Mouse (Mus musculus) large intestine, adult 2 months (tissue): ENCODE results near the gene Rem1. TPM values are rescaled to one million over a fixed set of nuclear protein-coding genes. Genes with fewer than 3 reads are reported as not detected.

Source experiments
- DNase-seq: peaks from one replicate; pipeline ENCODE4 v3.0.0-alpha.2; 2012; ENCODE audit warnings: low read depth, low spot score
- WGBS: fragments of 180-500 bp; shearing (Covaris S2); methylation state at CpG from one replicate; pipeline ENCODE4 v1.1.7; 2018; 5-methylcytosine and 5-hydroxymethylcytosine counted together
- polyA plus RNA-seq: library from polyadenylated mRNA; depleted of rRNA; stranded (reverse); fragments of >200 nt; gene quantifications from 2 replicates; pipeline ENCODE4 v1.2.3, GENCODE M21; 2012; rRNA removed

The Rem1 gene
- polyA plus RNA-seq: 3.6 and 3.7 TPM in 2 replicates

GRCm38 (mm10) chr2:152626774-152627591, at the start of gene Rem1:
Gene Rem1, plus strand, starts transcription at chr2:152626951.
- DNase-seq: no peak
- WGBS: 2% methylated on average over 59 of the region's 59 CpGs

DNA sequence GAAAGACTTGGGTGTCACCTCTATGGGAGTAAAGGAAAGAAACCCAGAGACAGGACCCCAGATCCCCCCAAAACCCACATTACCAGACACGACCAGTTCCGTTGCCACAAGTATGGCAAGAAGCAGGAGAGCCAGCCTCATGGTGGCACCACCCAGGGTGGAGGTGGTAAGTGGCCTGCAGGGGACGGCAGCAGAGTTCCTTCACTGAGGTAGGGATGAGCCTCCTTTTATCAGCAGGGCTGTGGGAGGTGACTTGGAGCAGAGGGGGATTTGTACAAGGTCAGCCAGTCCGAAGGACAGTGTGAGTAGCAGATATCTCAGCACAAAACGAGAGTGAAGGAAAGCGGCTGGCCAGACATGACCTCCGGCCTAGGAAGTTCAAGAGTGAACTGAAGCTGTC, 46.6 kb upstream of the Rem1 start, which contains the start of gene Defb19:
TSS of gene Defb19 (minus strand) at position 206 of the 400 bp plus-strand sequence.
- DNase-seq: no peak
- 78% methylated on average over 7 of the region's 7 CpGs for WGBS

- no peak for DNase-seq
- 82% methylated on average over 11 of the region's 11 CpGs for WGBS
Observed at GRCm38 (mm10) chr2:152580612-152581011, 46.1 kb upstream of the Rem1 start.

GRCm38 (mm10) chr2:152586926-152587560, 39.7 kb upstream of the Rem1 start:
- DNase-seq: no peak
- WGBS: 55% methylated on average over 4 of the region's 4 CpGs

- WGBS: 10% methylated on average over 2 of the region's 2 CpGs
- DNase-seq: no peak
Observed at GRCm38 (mm10) chr2:152588450-152588849, 38.3 kb upstream of the Rem1 start.

DNA sequence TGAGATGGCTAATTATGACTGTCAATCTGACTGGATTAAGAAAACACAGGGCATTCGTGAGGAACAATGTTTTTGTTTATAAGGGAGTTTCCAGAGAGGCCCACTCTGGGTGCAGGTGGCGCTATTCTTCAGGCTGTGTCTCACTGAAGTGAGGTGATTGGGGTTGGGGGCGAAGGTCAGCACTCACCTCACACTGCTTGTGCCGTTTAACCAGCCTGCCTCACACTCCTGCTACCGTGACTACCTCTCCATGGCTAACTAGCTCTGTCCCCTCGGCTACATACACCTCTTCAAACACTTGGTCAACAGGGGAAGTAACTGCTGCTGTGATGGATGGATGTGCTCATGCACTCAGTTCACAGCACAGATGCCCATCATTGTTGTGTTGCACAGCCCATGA, 37.7 kb upstream of the Rem1 start:
- WGBS: 24% methylated on average over 6 of the region's 6 CpGs
- no peak for DNase-seq

DNA sequence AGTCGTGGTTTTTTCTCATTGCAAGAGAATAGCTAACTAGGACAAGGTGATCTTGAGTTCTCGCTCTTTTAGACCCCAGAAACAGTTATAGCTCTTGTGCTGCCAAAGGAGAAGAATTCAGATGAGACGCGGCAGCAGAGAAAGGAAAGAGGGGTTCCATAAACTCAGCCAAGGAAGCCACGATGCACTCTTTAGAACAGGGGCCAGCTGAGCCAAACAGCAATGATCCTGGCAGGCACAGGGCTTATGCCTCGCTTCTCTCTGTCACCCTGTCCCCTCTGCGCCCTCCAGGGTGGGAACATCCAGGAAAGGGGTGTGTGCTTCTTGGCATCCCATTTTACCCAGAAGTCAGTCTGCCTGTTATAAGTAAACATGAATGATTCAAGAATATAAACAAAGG, 27.5 kb upstream of the Rem1 start, which contains the start of gene Defb45:
TSS of gene Defb45 (minus strand) at position 101 of the 400 bp plus-strand sequence.
- 34% methylated on average over 7 of the region's 7 CpGs for WGBS
- no peak for DNase-seq

DNA sequence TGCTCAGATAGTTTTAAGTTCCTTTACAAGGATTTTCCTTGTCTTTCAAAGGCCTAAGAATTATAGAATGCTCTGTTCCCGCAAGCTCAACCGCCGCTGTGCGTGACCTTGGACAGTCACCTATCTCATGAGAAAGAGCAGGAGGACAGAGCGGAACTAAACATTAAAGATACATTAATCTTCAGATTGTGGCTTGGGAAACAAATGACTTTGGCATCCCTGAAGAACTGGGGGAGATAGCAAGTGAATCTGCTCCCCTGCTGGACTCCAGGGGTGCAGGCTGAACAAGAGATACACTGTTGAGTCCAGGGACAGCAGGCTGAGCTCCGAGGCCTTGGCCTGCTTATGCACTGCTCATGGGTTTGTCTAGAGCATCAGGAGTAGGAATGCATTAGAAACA, 26.7 kb upstream of the Rem1 start:
- WGBS: 78% methylated on average over 6 of the region's 6 CpGs
- no peak for DNase-seq

- no peak for DNase-seq
- WGBS: 67% methylated on average over 4 of the region's 4 CpGs
Observed at GRCm38 (mm10) chr2:152601275-152601960, 25.3 kb upstream of the Rem1 start.

DNA sequence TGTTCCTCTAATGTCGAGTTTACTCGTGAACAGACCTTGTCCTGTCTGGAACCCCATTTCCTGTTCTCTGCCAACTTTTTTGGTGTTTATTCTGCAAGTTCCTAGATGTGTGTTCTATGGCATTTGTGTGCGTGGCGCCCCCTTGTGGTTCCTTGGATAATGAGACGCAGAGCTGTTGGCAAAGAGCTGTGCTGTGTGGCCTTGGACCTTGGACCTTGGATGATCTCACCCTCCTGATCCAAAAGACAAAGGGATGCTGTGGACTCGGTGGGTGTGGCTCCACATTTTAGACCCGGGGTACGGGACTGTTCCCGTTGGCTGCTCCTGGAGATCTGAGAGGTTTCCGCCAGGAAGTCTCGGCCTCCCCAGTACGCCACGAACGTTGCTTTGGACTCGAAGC, 22.7 kb upstream of the Rem1 start, which contains the start of gene Defb36:
TSS of gene Defb36 (plus strand) at position 271 of the 400 bp plus-strand sequence.
- no peak for DNase-seq

GRCm38 (mm10) chr2:152607746-152608145, 19.0 kb upstream of the Rem1 start:
- DNase-seq: no peak
- WGBS: 60% methylated on average over 6 of the region's 6 CpGs

More for the DNA sequence above, 22.7 kb upstream of the Rem1 start, which contains the start of gene Defb36:
- WGBS: 63% methylated on average over 15 of the region's 15 CpGs

DNA sequence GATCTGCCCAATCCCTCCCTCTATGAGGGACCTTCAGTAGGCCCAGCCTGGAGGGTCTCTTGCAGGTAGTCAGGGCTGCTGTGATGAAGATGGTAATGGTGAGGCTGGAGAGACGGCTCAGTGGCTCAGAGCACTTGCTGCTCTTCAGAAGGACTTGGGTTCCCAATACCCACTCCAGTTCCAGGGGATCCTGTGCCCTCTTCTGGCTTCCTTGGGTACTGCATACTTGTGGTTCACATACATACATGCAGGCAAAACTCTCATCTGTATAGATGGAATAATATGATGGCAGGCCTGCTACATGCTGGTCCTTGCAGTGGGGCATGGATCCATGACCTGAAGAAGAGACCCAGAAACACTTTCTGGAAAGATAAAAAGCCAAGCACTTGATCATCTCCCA, 18.0 kb upstream of the Rem1 start:
- 95% methylated on average over 1 of the region's 1 CpGs for WGBS
- DNase-seq: no peak

DNA sequence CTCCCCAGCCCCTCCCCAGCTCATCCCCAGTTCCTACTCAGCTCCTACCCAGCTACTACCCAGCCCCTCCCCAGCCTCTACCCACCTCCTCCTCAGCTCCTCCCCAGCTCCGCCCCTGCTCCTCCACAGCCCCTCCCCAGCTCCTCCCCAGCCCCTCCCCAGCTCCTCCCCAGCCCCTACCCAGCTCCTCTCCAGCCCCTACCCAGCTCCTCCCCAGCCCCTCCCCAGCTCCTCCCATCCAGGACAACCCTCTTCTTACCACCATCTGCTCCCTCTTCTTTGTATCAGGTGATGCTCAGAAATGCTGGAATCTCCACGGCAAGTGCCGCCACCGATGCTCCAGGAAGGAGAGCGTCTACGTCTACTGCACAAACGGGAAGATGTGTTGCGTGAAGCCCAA, 14.6 kb upstream of the Rem1 start:
- DNase-seq: no peak
- 64% methylated on average over 7 of the region's 8 CpGs for WGBS

DNA sequence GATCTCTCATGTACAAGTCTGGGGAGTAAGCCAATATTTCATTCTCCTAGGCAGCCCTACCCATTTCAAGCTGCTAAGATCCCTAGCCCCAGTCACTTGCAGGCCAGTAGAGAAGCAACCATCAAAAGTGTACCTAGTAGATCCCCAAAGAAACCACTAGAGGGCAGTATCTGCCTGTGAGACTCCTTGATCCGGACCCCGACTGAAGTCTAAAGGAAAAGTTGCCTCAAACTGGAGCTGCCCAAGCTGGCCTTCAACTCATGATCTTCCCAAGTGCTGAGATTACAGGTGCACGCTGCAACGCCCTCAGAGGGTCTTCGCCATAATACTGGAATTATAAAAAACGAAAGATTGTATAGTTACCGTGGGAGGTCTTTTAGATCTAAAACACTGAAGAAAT, 11.2 kb upstream of the Rem1 start:
- 18% methylated on average over 7 of the region's 7 CpGs for WGBS
- peak; percentile 31 for DNase-seq

DNA sequence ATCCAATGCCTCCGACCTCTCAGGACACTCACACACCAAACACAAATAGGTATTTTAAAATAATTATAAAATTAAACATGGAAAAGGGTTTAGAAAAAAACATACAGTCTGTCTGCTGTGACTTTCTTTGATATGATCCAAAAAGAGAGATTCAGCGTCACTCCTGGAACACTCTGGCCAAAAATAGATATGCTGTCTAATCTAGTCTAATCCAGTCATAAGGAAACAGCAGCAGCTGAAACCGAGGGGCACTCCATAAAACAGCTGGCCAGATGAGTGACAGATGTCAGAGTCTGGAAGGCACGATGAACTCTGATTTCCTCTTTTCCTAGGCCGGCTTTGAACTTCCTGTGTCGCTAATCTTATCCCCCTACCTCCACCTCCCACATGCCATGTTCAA, 10.3 kb upstream of the Rem1 start:
- DNase-seq: no peak
- 69% methylated on average over 6 of the region's 6 CpGs for WGBS

DNA sequence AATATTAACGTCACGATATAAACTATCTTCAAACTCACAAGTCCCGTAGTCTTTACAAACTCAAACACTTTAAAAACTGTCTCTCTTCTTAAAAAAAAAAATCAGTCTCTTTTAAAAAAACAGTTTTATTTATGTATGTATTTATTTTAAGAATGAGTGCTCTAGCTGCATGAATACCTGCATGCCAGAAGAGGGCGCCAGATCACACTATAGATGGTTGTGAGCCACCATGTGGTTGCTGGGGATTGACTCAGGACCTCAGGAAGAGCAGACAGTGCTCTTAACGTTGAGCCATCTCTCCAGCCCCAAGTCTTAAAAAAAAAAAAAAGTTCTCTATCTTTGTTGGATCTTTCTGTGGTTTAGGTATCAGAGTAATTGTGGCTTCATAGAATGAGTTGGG, 9.4 kb upstream of the Rem1 start:
- 72% methylated on average over 5 of the region's 5 CpGs for WGBS
- DNase-seq: no peak

- WGBS: 42% methylated on average over 9 of the region's 9 CpGs
- no peak for DNase-seq
Observed at GRCm38 (mm10) chr2:152620367-152621134, 6.2 kb upstream of the Rem1 start.

- no peak for DNase-seq
- 77% methylated on average over 13 of the region's 13 CpGs for WGBS
Observed at GRCm38 (mm10) chr2:152622151-152622550, 4.6 kb upstream of the Rem1 start.

DNA sequence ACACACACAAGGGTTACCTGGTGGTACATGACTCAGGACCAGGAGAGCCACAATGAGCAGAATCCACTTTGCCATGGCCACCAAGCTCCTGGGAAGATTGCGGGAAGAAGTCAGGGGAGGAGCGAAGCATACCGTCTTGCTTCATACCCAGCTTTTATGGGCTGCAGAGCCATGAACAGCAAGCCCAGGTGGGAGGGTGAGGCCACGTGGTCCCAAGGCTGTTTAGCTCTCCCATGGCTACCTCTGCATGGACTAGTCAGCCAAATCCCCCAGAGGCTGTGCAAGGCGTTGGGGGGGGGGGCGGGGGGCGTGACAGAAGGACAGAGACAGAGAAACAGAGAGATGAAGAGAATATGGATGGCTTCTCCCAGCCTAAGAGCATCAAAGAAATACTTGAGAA, 3.8 kb upstream of the Rem1 start, which contains the start of gene Defb25:
TSS of gene Defb25 (minus strand) at position 101 of the 400 bp plus-strand sequence.
- no peak for DNase-seq

More for the DNA sequence above, 3.8 kb upstream of the Rem1 start, which contains the start of gene Defb25:
- 75% methylated on average over 7 of the region's 7 CpGs for WGBS
